Mouse (Mus musculus): ENCODE measurements around the gene Zbtb16.

Zbtb16 gene

GRCm38 (mm10) chr9:48707824-48708229 is 128.2 kb downstream of the Zbtb16 start:
- DNase-seq (ENCODE audit: low spot score in 2 of 2): peak in 1 of 2 experiments; percentile 61

GRCm38 (mm10) chr9:48707134-48707823 is 128.7 kb downstream of the Zbtb16 start:
- DNase-seq (ENCODE audit: low spot score in 2 of 2): peak; percentile 68 to 72

- no peak for DNase-seq (ENCODE audit: low spot score in 2 of 2)
These were observed 134.7 kb downstream of the Zbtb16 start for GRCm38 (mm10) chr9:48701296-48701695.

GRCm38 (mm10) chr9:48700871-48701270 is 135.2 kb downstream of the Zbtb16 start:
- no peak for DNase-seq (ENCODE audit: low spot score in 2 of 2)

- no peak for DNase-seq (ENCODE audit: low spot score in 2 of 2)
These were observed 138.6 kb downstream of the Zbtb16 start for GRCm38 (mm10) chr9:48697470-48697815.

GRCm38 (mm10) chr9:48696731-48697469 is 139.1 kb downstream of the Zbtb16 start:
- no peak for DNase-seq (ENCODE audit: low spot score in 2 of 2)

GRCm38 (mm10) chr9:48696330-48696729 is 139.7 kb downstream of the Zbtb16 start:
- no peak for DNase-seq (ENCODE audit: low spot score in 2 of 2)

GRCm38 (mm10) chr9:48695796-48696195 is 140.2 kb downstream of the Zbtb16 start:
- DNase-seq (ENCODE audit: low spot score in 2 of 2): no peak

GRCm38 (mm10) chr9:48694616-48695061 is 141.4 kb downstream of the Zbtb16 start:
- no peak for DNase-seq (ENCODE audit: low spot score in 2 of 2)

GRCm38 (mm10) chr9:48693696-48694095 is 142.3 kb downstream of the Zbtb16 start:
- no peak for DNase-seq (ENCODE audit: low spot score in 2 of 2)

- DNase-seq (ENCODE audit: low spot score in 2 of 2): no peak
These were observed 146.4 kb downstream of the Zbtb16 start for GRCm38 (mm10) chr9:48689718-48689980.

GRCm38 (mm10) chr9:48688859-48689717 is 146.9 kb downstream of the Zbtb16 start:
- no peak for DNase-seq (ENCODE audit: low spot score in 2 of 2)

GRCm38 (mm10) chr9:48687891-48688290 is 148.1 kb downstream of the Zbtb16 start:
- DNase-seq (ENCODE audit: low spot score in 2 of 2): no peak

- DNase-seq (ENCODE audit: low spot score in 2 of 2): no peak
These were observed 150.3 kb downstream of the Zbtb16 start for GRCm38 (mm10) chr9:48685721-48686120.

- DNase-seq (ENCODE audit: low spot score in 2 of 2): no peak
These were observed 151.9 kb downstream of the Zbtb16 start for GRCm38 (mm10) chr9:48684144-48684543.

- DNase-seq (ENCODE audit: low spot score in 2 of 2): no peak
These were observed 154.8 kb downstream of the Zbtb16 start for GRCm38 (mm10) chr9:48681193-48681592.

- DNase-seq (ENCODE audit: low spot score in 2 of 2): peak in 1 of 2 experiments; percentile 40
These were observed 157.3 kb downstream of the Zbtb16 start for GRCm38 (mm10) chr9:48678426-48679358.

GRCm38 (mm10) chr9:48675151-48675790 is 160.8 kb downstream of the Zbtb16 start:
- peak in 1 of 2 experiments; percentile 49 for DNase-seq (ENCODE audit: low spot score in 2 of 2)

- DNase-seq (ENCODE audit: low spot score in 2 of 2): peak; percentile 64 to 77
These were observed 161.5 kb downstream of the Zbtb16 start for GRCm38 (mm10) chr9:48674359-48675015.

GRCm38 (mm10) chr9:48673804-48674203 is 162.2 kb downstream of the Zbtb16 start:
- DNase-seq (ENCODE audit: low spot score in 2 of 2): no peak

All from heart, adult 9 months (tissue).